Mouse (Mus musculus) hindbrain, embryonic 11.5 days (tissue): ENCODE measurements at regions not wholly inside any gene's neighbourhood (a gene's known extent, or its start where the extent isn't known, plus 50 kb on each side); places are given as distances from the start of the nearest gene placed in this dataset.

Experiments
- ATAC-seq: fragments of 200-750 bp; cut with Nextera tagmentation; 2 replicates; pipeline ENCODE4 v1.8.0; 2017; ENCODE audit warnings: mild to moderate bottlenecking, moderate TSS enrichment, moderate library complexity; ENCODE audit not compliant: low FRiP score
- DNase-seq: peaks from one replicate; pipeline ENCODE4 v3.0.0-alpha.2; 2015; ENCODE audit warnings: low spot score
- H3K27ac ChIP-seq: fragments of 300-500 bp; sonication (generic); 2 replicates; pipeline ENCODE4 v1.5.1; 2014; ENCODE audit warnings: mild to moderate bottlenecking, low read depth, low read length
- H3K27me3 ChIP-seq: fragments of 300-500 bp; sonication (generic); 2 replicates; pipeline ENCODE4 v1.6.1; 2014; ENCODE audit warnings: mild to moderate bottlenecking, low read length, moderate library complexity, mixed read lengths; ENCODE audit not compliant: control insufficient read depth, insufficient read depth
- H3K36me3 ChIP-seq: fragments of 300-500 bp; sonication (generic); 2 replicates; pipeline ENCODE4 v1.6.1; 2014; ENCODE audit warnings: mild to moderate bottlenecking, low read length, moderate library complexity, mixed read lengths; ENCODE audit not compliant: control insufficient read depth, insufficient read depth
- H3K4me1 ChIP-seq: fragments of 300-500 bp; sonication (generic); replicated peaks from 2 replicates; pipeline ENCODE4 v1.6.1; 2014; ENCODE audit warnings: low read length, mixed read lengths; ENCODE audit not compliant: control insufficient read depth, insufficient read depth
- H3K4me2 ChIP-seq: fragments of 300-500 bp; sonication (generic); replicated peaks from 2 replicates; pipeline ENCODE4 v1.6.1; 2014; ENCODE audit warnings: mild to moderate bottlenecking, low read depth, low read length
- H3K4me3 ChIP-seq: fragments of 300-500 bp; sonication (generic); 2 replicates; pipeline ENCODE4 v1.5.1; 2014; ENCODE audit warnings: low read depth, low read length
- H3K9ac ChIP-seq: fragments of 300-500 bp; sonication (generic); 2 replicates; pipeline ENCODE4 v1.6.1; 2014; ENCODE audit warnings: low read depth, low read length
- H3K9me3 ChIP-seq: fragments of 300-500 bp; sonication (generic); 2 replicates; pipeline ENCODE4 v1.6.1; 2016; ENCODE audit warnings: low read length; ENCODE audit not compliant: control insufficient read depth
- WGBS: fragments of 180-500 bp; shearing (Covaris S2); extraction: QIAGEN DNeasy Blood & Tissue Kit; methylation state at CpG from one replicate; pipeline ENCODE4 v1.1.7; 2014; 5-methylcytosine and 5-hydroxymethylcytosine counted together

GRCm38 (mm10) chr17:45799725-45800124 lies 66.1 kb upstream of the 1600014C23Rik start:
- DNase-seq, result no peak
- WGBS, result 93% methylated on average over 1 of the region's 1 CpGs
- ATAC-seq, result no peak

GRCm38 (mm10) chr17:45798996-45799395 lies 65.4 kb upstream of the 1600014C23Rik start:
- 77% methylated on average over 11 of the region's 11 CpGs for WGBS
- Histone ChIP-seq H3K27me3 (no peaks in the 10 kb centered on the region), H3K9me3 (no peaks in the 10 kb centered on the region), H3K9ac (no peak overlapping the region), H3K4me2 (no peak overlapping the region), H3K4me1 (no peaks in the 10 kb centered on the region), H3K4me3 (no peak overlapping the region), H3K27ac (no peak overlapping the region), H3K36me3 (no peaks in the 10 kb centered on the region)
- DNase-seq (no peak), ATAC-seq (no peak)

More at GRCm38 (mm10) chr17:45799725-45800124, 66.1 kb upstream of the 1600014C23Rik start:
- H3K36me3 ChIP-seq, result no peaks in the 10 kb centered on the region
- no peak overlapping the region for H3K4me2 ChIP-seq
- no peaks in the 10 kb centered on the region for H3K9me3 ChIP-seq
- no peaks in the 10 kb centered on the region for H3K27me3 ChIP-seq
- H3K9ac ChIP-seq, result no peak overlapping the region
- no peak overlapping the region for H3K4me3 ChIP-seq
- H3K27ac ChIP-seq, result no peak overlapping the region
- no peaks in the 10 kb centered on the region for H3K4me1 ChIP-seq

GRCm38 (mm10) chr17:45798456-45798855 lies 64.8 kb upstream of the 1600014C23Rik start:
- H3K27me3 ChIP-seq, result no peaks in the 10 kb centered on the region
- WGBS, result 82% methylated on average over 8 of the region's 8 CpGs
- no peaks in the 10 kb centered on the region for H3K36me3 ChIP-seq
- no peak overlapping the region for H3K4me2 ChIP-seq
- no peak overlapping the region for H3K27ac ChIP-seq
- H3K4me1 ChIP-seq, result no peaks in the 10 kb centered on the region
- no peak overlapping the region for H3K4me3 ChIP-seq
- ATAC-seq, result no peak
- DNase-seq, result no peak
- H3K9ac ChIP-seq, result no peak overlapping the region
- H3K9me3 ChIP-seq, result no peaks in the 10 kb centered on the region

GRCm38 (mm10) chr17:45797121-45797520 lies 63.5 kb upstream of the 1600014C23Rik start:
- 74% methylated on average over 6 of the region's 6 CpGs for WGBS
- H3K27ac ChIP-seq, result no peak overlapping the region
- no peak overlapping the region for H3K4me2 ChIP-seq
- no peak for ATAC-seq
- H3K4me1 ChIP-seq, result no peaks in the 10 kb centered on the region
- H3K9me3 ChIP-seq, result no peaks in the 10 kb centered on the region
- H3K4me3 ChIP-seq, result no peak overlapping the region
- H3K27me3 ChIP-seq, result no peaks in the 10 kb centered on the region
- no peaks in the 10 kb centered on the region for H3K36me3 ChIP-seq
- DNase-seq, result no peak
- no peak overlapping the region for H3K9ac ChIP-seq

GRCm38 (mm10) chr17:45794926-45795325 lies 61.3 kb upstream of the 1600014C23Rik start:
- H3K27ac ChIP-seq, result no peak overlapping the region
- 85% methylated on average over 7 of the region's 7 CpGs for WGBS
- no peak for DNase-seq
- ATAC-seq, result no peak
- H3K27me3 ChIP-seq, result no peaks in the 10 kb centered on the region
- no peak overlapping the region for H3K4me2 ChIP-seq
- H3K4me1 ChIP-seq, result no peaks in the 10 kb centered on the region
- no peak overlapping the region for H3K9ac ChIP-seq
- H3K4me3 ChIP-seq, result no peak overlapping the region
- H3K9me3 ChIP-seq, result no peaks in the 10 kb centered on the region
- H3K36me3 ChIP-seq, result no peaks in the 10 kb centered on the region

- Histone ChIP-seq H3K9ac (no peak overlapping the region), H3K27me3 (no peaks in the 10 kb centered on the region), H3K4me2 (no peak overlapping the region), H3K4me3 (no peak overlapping the region), H3K27ac (no peak overlapping the region), H3K36me3 (no peaks in the 10 kb centered on the region), H3K4me1 (no peaks in the 10 kb centered on the region), H3K9me3 (no peaks in the 10 kb centered on the region)
- WGBS, result 79% methylated on average over 8 of the region's 8 CpGs
- ATAC-seq (no peak), DNase-seq (no peak)
Observed at GRCm38 (mm10) chr17:45790959-45791520, 57.4 kb upstream of the 1600014C23Rik start.

GRCm38 (mm10) chr17:45789777-45790176 lies 56.1 kb upstream of the 1600014C23Rik start:
- H3K36me3 ChIP-seq, result no peaks in the 10 kb centered on the region
- no peak for DNase-seq
- ATAC-seq, result no peak
- no peaks in the 10 kb centered on the region for H3K9me3 ChIP-seq
- H3K4me2 ChIP-seq, result no peak overlapping the region
- no peak overlapping the region for H3K4me3 ChIP-seq
- no peaks in the 10 kb centered on the region for H3K4me1 ChIP-seq
- H3K27ac ChIP-seq, result no peak overlapping the region
- no peaks in the 10 kb centered on the region for H3K27me3 ChIP-seq
- no peak overlapping the region for H3K9ac ChIP-seq
- 62% methylated on average over 6 of the region's 6 CpGs for WGBS

- no peak overlapping the region for H3K4me3 ChIP-seq
- no peak overlapping the region for H3K4me2 ChIP-seq
- no peaks in the 10 kb centered on the region for H3K27me3 ChIP-seq
- no peak overlapping the region for H3K27ac ChIP-seq
- H3K36me3 ChIP-seq, result no peaks in the 10 kb centered on the region
- 83% methylated on average over 10 of the region's 10 CpGs for WGBS
- DNase-seq (no peak), ATAC-seq (no peak)
- H3K4me1 ChIP-seq, result no peaks in the 10 kb centered on the region
- no peak overlapping the region for H3K9ac ChIP-seq
- H3K9me3 ChIP-seq, result no peaks in the 10 kb centered on the region
Observed at GRCm38 (mm10) chr17:45784905-45785304, 51.3 kb upstream of the 1600014C23Rik start.

- H3K4me1 ChIP-seq, result no peaks in the 10 kb centered on the region
- no peaks in the 10 kb centered on the region for H3K9me3 ChIP-seq
- no peak for DNase-seq
- H3K36me3 ChIP-seq, result no peaks in the 10 kb centered on the region
- no peak overlapping the region for H3K4me3 ChIP-seq
- no peak for ATAC-seq
- H3K9ac ChIP-seq, result no peak overlapping the region
- whole genome bisulfite sequencing, result 87% methylated on average over 5 of the region's 5 CpGs
- H3K27ac ChIP-seq, result no peak overlapping the region
- no peak overlapping the region for H3K4me2 ChIP-seq
- no peaks in the 10 kb centered on the region for H3K27me3 ChIP-seq
Observed at GRCm38 (mm10) chr17:45784496-45784895, 50.9 kb upstream of the 1600014C23Rik start.
